Mouse (Mus musculus): ENCODE data around the gene Scg5.
A peak's percentile ranks its signal among the peaks of the same experiment; 100 is the strongest.

The Scg5 gene

DNA sequence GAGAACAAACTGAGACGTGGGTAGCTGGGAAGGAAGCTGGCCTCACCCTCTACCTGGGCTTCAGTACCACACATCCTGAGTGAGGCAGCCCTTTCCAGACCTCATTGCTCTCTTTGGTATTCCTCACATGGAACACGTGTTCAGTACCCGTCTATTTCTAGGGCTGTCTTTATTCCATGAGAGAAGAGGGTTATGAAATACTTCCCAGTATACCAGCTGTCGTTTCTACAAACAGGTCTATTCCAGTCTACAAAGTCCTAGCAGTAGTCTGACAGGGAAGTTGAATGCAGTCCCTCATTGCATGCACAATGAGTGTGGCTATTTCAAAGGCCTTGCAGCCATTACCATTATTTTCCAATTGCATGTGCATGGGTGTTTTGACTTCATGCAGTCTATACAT lies 23.2 kb downstream of the Scg5 start:
- no peak for DNase-seq (ENCODE audit: low spot score)

DNA sequence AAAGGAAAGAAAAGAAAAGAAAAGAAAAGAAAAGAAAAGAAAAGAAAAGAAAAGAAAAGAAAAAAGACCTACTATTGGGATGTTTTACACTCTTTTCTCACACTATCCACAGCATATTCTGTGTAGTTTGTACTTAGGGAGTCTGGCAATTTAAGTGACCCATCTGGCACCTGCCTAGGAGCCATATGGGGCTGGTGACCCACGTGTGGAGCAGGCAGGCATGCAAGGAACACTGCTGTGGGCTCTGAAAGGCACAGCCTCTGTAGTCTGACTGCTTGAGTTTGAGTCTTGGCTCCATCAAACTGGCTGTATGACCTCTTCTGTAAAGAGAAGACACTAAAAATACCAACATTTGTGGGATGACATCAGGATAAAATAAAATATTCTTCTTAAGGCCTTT lies 25.2 kb downstream of the Scg5 start:
- DNase-seq (ENCODE audit: low spot score), result no peak

DNA sequence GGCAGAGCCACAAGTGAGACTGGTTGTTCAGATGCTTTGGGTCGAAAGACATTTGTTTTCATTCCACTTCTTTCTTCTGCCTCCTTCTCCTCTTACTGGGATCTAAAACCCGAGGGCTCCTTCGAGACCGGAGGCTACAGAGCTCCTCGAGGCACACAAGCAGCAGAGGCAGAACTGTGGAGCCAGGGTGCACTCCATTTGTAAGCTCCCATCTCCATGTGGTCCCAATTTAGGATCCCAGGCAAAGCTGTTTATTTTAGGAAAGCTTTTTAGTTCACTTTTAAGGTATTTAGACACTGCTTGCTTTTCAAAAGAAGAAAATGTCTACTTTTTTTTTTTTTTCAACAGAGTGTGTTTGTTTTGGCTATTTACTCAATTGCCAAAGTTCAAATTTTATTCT lies 28.1 kb downstream of the Scg5 start:
- no peak for DNase-seq (ENCODE audit: low spot score)

DNA sequence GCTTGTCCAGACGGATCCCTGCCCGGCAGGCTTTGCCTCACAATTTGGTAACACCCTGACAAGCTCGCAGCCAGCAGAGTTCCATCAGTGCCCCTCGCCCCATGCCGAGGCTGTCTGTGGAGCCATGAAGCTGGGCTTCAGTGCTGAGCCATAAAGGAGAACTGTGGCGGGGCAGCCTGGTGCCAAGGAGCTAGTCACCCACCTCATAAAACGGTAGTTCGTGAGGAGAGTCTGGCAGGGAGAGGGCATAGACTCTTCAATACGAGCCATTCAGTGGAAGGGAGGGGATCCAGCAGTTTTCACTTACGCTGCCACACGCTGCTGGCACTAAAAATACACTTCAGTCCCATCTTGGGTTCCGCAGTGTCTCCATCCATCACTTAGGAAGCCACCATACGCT lies 30.3 kb downstream of the Scg5 start:
- DNase-seq (ENCODE audit: low spot score), result no peak

DNA sequence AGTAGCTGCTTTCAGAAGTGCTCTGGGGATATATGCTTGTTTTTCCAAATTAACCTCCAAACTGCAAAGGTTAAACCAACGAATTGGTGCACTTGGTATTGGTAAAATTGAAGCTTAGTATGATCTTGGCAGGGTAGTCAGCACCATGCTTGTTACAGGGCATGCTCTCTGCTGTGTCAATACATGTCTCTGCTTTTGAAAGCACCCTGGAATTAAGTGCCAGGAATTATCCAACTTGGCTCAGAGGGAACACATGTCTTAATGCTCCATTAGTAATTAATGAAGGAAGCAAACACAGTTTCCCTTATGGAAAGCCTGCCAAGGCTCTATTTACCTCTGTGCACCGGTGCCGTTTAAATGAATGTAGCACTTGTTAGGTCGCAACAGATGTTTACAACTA lies 33.7 kb downstream of the Scg5 start:
- DNase-seq (ENCODE audit: low spot score), result no peak

DNA sequence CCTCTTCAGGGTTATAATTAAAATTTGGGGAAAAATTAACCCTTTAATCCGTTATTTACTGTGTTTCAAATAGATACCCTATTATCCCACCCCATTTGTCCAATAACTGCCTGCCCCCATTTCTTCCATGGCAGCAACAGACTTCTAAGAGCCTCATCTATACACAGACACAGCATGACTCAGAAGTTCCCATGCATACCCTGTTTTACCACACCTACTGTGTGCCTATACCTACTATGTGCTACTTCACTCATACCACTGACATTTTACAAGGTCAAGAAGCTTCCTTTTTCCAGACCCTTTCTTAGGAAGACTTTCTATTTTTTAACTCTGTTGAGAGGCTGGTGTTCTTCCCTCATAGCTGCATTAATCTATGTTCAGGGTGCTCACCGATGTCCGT lies 35.4 kb downstream of the Scg5 start:
- DNase-seq (ENCODE audit: low spot score), result no peak

DNA sequence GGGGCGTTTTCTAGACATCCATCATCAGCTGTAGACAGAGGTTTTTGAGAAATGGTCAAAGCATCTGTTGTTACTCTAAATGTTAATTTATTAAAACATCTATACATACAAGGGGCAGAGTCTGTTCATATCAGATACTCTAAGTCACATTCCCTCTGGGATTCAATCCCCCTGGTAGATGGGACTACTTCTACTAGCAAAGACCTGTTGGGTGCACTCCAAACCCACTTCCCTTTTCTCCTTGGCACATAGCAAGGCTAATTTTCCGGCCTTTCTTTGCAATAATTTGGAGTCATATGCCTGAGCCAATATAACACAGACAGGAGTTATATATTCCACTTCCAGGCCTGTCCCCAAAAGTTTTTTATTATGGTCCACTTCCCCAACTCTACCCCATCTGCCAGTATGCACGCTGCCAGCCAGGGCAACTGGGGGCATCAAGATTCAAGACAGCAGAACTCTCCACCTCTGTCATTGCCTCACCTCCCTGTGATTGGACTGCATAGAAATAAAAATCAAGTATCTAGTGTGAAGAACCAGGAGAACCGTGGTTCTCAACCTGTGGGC lies 40.0 kb downstream of the Scg5 start:
- DNase-seq (ENCODE audit: low spot score), result no peak

DNA sequence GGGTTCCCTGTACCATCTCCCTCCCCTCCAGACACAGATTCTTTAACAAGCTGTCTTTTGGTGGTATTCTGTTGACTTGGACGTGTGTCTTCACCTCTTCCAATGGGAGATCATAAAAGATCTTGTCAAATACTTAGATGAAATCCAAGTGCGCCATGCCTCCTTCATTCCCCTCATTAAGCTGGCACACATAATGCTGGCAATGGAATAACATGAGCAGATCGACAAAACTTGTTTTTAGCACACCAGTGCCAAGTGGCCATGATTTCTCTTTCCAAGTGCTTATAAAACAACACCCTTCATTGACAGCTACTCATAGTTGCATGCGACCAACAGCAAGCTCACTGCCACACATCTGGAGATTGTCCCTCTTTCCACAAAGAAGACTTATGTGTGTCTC lies 41.0 kb downstream of the Scg5 start:
- no peak for DNase-seq (ENCODE audit: low spot score)

DNA sequence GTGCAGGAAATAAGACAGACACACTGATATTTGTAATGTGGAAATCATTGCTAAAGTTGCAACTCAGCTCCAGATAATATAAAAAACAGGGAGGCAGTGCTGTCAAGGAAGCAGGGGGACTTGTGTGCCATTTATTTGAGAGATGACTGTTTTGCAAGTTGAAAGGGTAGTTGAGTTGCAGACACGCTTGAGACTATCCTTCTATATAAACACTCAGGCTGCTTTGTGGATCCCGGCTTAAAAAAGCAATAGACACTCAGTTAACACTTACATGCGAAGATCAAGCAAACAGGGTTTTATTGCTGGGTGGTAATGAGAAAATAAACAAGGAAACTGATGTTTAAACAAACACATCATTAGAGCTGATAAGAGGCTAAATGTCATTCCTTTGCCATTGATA lies 44.1 kb downstream of the Scg5 start:
- no peak for DNase-seq (ENCODE audit: low spot score)

DNA sequence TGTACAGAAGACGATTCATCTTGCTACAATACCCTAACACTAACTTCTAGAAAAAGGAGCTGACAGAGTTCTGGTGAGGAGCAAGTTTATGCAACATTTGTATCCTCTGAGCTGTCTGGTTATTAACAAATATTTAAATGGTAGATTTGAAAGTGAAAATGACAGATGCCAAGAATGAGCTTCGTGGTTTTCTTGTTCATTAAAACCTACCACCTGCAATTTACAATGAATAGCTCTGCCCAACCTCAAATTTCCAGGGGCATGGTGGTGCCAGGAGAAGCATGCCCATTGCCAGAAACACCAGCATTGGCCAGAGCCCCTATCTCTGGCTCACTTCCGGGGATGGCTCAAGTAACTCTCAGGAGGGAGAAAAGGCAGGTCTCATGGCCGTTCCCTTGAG lies 47.4 kb downstream of the Scg5 start:
- DNase-seq (ENCODE audit: low spot score), result no peak

DNA sequence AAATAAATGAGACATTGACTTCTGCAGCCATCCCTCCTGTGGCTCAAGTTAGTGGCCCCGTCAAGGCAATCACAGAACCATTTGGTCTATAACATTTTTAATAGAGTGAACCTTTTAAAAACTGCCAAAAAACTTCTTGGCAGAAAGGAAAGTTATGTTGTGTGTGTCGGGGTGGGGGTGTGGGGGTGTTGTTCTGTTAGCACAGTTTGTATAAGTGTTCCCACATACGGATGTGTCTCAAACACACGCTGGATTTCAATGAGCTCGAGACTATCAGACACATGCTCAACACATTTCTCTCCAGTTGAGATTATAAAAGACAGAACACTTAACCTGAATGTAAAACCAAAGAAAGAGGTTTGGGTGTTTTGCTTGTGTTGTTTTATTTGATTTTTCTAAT lies 47.8 kb downstream of the Scg5 start:
- DNase-seq (ENCODE audit: low spot score), result no peak

DNA sequence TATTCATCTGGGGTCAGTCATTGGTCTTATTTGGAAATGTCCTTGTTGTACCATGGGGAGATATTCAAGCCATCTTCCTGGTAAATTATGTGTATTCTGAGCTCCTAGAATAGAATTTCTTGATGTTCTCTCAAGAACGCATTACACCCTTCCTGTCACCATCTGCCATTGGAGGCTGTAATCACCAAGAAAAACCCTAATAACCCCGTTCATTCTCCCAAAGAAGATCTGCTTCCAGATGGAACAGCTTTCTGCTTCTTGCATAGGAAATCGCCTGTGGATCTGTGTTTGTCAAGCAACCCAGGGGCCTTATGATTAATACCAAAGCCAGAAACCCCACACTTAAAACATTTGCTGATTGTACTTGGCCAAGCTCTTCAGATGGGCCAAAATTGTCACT lies 49.6 kb downstream of the Scg5 start:
- DNase-seq (ENCODE audit: low spot score), result no peak

DNA sequence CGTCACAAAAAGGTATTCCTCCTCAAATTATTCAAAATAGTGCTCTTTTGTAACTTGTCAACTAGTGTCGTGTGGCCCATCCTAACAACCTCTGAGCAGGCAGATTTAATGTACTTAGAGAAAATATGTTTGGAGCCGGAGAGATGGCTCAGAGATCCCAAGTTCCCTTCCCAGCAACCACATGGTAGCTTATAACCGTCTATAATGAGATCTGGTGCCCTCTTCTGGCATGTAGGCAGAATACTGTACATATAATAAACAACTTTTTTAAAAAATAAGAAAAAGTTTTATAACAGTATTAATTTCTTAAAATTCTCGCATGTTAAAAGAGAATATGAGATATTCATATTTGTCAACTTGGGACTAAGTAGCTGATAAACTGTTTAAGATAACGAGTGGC lies 50.9 kb downstream of the Scg5 start:
- peak; percentile 10 for DNase-seq (ENCODE audit: low spot score)

DNA sequence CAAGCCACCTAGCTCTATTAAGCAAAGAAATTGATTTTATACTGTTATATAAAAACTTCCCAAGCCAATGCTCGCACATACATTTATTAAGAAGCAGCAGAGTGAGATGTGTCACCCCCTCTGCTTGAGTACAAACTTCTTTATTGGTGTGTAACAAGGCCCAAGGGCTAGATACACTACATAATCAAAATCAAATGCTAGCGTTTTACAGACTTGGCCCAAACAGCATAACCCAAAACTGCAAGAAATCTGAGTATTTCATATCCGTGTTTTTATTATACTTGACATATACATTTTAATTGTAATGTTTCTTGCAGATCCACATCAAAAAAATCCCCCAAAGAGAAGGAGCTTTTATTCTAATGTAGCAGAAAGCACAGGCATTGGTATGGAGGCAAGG lies 52.6 kb downstream of the Scg5 start:
- no peak for DNase-seq (ENCODE audit: low spot score)

DNA sequence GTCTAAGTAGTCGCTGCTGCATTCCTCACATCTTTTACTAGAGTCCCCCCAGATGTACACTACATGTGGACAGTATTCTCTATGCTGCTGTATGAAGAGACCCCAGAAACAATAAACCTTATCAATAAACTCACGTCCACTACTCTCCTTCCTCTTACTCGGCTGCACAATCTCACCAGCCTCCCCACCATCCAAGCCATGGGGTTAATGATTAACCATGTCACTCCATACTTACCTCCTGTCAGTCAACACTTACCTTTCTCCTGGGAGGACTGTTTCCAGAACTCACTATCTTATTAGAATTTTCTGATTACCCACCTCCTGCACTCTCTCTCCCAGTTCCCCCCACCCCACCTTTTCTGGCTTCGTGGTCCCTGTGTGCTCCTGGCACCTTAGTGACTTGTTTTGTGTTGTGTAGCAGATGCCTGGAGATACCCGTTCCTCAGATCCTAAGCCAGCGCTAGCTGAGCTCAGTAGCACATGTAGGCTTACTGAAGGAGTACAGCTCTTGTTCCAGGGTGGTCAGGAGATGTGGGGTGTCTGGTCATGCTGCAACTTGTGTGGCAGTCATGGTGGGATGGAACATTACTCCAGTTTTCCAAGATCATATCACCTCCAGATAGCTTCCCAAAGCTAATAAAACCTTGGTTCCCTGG lies 54.6 kb downstream of the Scg5 start:
- DNase-seq (ENCODE audit: low spot score), result no peak

DNA sequence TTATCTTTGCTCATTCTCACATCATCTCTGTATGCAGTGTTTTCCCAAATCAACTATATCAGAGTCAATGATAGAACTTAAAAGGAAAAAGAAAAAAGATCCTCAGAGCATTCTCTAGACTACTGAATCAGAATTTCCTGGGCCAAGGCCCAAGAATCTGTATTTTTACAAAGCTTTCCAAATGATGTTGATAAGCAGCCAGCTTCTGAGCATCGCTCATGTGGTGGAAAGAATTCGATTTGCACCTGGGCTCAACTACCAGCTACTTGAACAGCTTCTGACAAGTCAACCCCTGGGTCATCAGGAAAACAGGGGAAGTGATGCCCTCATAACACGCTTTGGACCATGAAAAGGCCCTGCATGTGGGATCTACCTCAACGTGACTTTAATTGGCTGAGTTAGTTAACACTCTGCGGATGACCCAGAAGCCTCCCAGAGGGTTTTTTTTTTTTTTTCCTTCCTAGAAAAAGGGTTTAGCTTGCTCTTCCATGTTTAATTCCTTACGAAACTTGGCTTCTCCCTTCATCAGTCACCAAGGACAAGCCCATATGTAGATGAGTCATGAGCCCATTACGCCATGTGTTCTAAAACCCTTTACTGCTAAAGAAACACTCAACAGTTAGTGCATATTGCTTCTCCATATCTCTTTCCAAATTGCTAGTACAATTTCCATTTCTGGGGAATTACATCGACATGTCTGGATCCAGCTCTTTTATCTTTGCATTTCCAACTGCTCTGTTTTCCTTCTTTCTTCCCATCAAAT lies 60.2 kb downstream of the Scg5 start:
- no peak for DNase-seq (ENCODE audit: low spot score)

DNA sequence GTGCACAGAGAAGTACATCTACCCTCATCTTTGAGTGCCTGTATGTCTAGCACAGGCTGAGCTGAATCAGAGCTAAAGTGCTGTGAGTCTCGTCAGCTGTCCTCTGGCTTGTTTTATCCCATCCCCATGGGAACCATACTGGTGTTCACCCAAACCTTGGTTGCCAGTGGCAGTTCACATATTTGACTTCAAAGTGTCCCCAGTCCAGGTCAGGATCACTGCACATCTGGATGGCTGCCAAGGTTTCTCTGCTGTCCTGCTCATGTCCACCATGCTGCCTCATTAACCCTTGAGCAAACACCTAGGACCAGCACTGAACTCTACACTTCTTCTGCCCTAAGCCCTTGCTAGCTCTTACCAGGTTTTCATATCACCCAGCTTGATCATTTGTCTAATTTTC lies 63.0 kb downstream of the Scg5 start:
- no peak for DNase-seq (ENCODE audit: low spot score)

DNA sequence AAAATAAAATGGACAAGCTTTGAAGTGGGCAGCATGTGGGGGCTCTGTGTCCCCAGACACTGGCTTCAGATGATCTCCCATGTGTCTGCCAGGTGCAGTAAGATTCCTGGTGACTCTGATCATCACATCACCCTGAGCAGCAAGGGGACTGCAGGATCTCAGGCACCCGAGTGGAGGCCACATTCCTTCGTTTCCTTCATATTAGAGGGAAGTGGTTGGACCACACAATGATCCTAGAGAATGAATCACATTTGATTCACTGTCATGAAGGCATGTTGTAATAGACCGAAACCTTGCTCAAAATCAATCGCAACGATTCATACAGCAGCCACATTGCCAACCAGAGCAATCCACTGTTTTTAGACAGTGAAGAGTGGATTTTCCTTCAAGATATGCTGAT lies 64.0 kb downstream of the Scg5 start:
- DNase-seq (ENCODE audit: low spot score), result no peak

DNA sequence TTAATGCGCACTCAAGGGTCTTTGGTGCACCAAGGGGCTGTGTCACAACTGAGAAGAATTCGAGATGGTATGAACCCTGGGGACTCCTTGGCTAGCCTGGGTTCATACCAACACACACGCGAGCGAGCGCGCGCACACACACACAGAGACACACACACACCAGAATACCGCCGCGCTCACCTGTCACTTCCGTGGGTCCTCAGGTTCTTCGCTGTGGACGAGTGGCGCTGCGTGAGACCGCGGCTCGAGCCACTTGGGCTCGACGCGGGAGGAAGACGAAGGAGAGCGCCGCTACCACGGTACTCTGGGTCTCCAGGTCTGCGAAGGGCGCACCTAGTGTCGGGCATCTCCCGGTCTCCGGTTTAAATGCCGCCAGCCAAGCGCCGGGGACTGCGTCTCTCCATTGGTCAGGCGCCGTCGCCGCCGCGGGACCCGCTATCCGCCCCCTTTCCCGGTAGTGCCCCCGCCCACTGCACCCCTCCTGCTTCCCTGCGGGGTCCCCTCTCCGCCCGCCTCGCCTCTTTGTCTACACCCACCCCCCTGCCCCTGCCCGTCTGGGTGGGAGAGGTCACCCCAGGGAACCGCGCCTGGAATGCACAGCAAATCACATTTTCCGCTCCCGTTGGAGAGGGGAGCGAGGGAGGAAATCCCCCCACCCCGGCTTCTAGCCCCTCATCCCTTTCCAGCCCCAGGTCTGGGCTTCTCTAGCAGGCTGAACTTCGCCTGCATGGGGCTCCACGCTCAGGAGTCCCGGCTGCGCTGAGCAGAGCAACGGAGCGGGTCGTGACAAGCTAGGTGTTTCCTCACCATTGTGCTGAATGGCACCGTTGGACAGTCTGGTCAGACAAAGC lies 70.4 kb downstream of the Scg5 start, which contains the start of gene Grem1:
Gene Grem1 (minus strand): TSS at position 336 of the 851 bp plus-strand sequence.
- DNase-seq (ENCODE audit: low spot score), result peak; percentile 49

DNA sequence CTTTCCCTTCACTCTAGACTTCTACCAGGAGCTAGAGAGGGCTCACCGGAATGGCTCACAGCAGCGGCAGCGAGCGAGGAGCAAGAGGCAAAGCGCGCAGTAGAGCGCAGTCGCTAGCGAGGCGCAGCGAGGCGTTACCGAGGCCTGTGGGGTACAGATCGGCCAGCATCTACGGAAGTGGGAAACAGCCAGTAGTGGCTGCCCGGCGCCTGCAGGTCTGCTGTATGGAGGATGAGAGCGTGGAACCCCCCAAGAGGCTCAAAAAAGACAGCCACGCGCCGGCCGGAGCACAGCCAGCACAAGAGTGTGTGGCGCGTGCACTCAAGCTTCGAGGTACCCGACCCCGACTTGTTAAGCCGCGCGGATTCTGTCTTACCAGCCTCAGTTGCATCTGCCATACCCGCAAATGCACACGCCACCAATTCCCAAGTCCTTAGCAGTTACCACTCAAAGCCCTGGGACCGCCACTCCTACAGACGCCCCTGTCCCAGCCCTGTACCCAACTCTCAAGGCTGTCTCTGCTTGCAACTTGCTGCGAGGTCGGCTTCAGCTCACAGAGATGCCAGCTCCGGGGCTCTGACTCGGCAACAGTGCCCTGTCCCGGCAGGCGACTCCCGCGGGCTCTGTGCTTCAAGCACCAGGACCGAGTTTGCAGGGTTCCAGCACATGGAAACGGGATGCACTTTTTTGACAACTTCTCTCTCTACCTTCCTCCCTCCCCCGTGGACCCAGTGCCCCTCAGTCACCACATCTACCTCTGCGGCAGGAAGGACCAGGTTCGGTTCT lies 71.2 kb downstream of the Scg5 start:
- DNase-seq (ENCODE audit: low spot score), result peak; percentile 67

DNA sequence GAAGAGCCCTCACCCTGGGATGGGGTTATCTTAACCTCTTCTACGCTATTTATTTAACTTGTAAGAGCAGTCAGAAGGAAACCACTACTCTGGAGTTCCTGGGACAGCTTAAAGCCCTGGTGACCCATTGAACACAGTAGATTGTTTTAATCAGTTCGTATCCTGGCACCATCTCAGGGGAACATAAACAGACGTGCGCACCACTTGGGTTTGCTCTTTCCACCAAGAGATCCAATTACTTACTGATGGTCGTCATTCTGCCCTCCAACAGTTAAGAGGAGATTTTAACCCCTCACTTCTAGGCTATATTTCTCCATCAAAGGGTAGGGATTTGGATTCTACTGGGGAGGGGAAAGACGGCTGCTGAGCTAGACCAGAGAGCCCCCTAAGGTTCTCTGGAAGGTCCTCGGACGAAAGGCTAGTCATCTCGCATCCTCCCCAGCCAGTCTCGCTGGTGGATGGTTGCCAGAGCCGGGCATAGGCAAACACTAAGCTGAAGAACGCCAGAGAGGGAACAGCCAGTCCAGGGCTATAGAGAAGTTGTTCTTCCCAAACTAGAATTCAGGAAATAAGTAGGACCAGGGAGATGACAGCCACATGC lies 71.9 kb downstream of the Scg5 start:
- peak; percentile 42 for DNase-seq (ENCODE audit: low spot score)

All from embryo, embryonic 10.5 days (tissue).